Mouse (Mus musculus) embryo, embryonic 10.5 days (tissue): ENCODE measurements at regions not wholly inside any gene's neighbourhood (a gene's known extent, or its start where the extent isn't known, plus 50 kb on each side); places are given as distances from the start of the nearest gene placed in this dataset.
"Not testable (repeated sequence)": the region's sequence is repeated elsewhere in the genome, so short reads cannot be mapped to it uniquely, and the experiment has no call there.

Experiments used
- DNase-seq: peaks from one replicate; pipeline ENCODE4 v3.0.0-alpha.2; 2015; ENCODE audit warnings: low spot score

DNA sequence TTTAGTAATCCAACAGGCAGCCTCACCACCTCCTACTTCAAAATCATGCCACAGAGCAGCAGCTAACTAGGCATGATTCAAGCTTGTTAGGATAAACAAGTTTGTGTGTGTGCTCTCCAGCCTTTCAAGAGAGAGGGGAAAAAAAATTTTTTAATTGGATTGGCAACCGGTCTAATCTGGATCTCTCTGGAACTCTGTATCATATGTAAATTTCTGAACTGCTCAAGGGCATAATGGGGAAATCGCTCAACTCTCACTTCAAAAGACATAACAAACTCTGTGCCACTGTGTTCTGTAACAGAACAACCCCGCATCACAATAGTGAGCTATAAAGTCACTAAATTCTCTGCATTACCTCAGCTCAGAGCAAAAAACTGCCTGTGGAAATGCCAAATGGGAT is 147.9 kb upstream of the Krtap11-1 start:
- DNase-seq: no peak

DNA sequence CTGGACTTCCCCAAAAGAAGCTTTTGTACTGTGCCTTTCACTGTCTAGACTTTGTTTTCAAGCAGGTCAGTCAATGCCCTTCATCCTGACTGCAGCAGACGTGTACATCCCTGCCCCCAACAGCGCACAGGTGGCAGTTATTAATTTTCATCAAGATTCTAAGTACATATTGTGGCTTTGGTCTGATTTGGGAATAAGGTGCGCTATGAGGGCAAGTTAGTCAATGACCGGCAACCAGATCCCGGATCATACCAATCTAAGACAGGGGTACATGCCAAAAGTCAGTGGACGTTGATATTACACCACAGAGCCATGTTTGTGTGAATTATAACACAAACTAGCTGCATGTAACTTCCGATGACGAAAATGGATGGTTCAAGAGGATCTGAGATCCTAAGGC is 144.7 kb upstream of the Krtap11-1 start:
- not testable (repeated sequence) for DNase-seq

DNA sequence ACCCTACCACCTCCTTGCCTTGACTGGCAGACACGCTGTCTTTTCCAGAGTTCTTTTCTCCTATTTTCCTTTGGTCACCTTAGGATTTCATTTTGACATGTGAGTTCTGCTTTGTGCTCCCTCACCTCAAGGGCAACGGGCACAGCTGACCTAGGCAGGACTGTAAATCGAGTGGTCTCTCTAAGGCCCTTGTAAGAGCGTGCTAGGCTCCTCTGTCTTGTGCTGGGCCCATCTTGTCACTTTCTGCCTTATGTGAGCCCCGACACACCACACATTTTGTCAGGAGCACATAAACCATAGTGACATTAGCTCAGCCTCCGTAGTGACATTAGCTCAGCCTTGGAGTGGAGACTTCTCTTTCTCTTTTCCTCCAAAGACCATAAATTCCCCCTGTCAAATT is 133.3 kb upstream of the Krtap11-1 start:
- DNase-seq: peak; percentile 13

DNA sequence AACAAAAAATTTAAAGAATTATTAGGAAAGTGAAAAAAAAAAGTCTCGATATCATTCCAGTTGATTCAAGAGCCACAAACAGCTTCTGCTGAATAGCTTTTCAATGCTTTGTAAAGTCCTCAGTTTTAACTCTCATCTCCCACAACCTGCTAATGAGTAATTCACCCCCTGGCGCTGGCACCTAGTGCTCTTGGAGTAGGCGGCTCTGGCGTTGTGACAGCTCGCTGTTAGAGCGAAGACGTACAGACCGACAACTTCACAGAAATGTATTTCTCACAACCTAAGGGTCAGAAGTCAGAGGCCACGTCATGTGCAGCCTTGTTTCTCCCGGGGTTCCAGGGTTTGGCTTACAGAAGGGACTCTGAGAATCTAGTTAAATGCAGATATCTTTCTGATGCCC is 132.2 kb upstream of the Krtap11-1 start:
- no peak for DNase-seq

DNA sequence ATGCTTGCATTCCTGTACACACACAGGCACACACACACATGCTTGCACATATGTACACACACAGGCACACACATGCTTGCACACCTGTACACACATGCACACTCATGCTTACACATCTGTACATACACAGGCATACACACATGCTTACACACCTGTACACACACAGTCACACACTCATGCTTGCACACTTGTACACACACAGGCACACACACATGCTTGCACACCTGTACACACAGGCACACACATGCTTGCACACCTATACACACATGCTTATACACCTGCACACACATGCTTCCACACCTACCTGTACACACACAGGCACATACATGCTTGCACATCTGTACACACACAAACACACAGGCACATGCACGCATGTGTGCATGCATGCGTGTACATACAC is 131.4 kb upstream of the Krtap11-1 start:
- no peak for DNase-seq

DNA sequence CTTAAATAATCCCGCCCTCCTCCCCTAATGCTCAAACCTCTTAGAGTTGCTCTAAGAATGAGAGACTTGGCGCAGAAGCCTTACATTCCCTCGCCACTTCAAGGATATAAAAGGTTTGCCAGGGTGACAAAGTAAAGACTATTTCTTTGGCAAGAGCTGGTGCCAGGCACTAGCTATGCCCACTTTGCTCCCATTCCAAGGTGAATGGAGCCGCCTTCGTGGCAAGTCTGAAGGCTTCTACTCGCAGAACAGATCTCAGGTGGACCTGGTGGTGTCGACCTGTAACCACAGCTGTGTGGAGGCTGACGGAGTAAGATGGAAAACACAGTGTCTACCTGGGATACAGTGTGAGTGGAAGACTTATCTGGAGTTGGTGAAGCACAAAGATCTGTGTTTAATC is 130.8 kb upstream of the Krtap11-1 start:
- no peak for DNase-seq

DNA sequence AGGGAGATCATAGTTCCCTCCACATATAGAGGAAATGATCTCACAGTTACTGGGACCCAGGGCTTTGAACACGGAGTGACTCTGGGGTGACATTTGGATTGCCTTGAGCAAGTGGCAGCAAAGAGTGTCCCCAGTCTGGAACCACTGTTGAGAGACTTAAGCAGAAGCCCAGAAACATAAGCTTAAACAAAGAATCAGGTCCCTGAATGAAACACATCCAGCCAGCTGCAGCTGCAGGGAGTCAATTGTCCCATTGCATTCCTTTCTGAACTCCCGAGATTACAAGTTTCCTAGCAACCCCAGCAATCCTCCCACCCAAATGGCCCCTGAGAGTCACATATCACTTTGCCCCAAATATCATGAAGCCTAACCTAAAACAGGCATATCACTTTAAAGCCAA is 128.7 kb upstream of the Krtap11-1 start:
- DNase-seq: peak; percentile 68

DNA sequence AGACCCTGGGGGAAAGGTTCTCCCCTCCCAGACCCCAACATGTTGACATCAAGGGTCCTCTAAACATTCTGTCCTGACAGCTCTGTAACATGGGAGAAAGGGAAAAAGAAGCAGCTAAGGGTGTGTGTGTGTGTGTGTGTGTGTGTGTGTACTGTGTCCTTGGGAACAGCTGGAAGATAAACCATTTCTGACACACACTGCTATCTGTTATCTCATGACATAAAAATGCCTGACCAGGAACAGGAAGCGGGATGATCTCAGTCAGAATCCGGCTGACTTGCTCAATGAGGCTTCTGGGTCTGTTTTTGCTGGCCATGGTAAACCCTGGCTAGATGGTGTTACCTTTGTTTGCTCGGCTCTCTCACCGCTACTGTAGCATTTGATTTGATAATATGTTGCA is 124.8 kb upstream of the Krtap11-1 start:
- no peak for DNase-seq

DNA sequence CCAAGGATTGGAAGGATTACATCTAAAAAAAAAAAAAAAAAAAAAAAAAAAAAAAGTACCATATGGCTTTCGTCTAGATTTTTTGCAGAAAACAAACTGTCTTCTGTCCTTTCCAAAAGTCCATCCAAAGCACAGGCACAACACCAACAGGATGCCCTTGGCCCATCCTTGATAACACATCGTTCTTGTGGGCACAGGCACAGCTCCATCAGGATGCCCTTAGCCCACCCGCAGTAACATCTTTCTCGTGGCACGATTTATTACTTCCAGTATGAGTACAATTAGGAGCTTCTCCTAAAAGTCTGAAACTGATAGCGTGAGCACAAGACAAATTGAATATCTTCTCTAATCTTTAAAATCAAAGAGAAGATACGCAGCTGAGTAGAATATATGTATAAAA is 124.4 kb upstream of the Krtap11-1 start:
- DNase-seq: no peak

DNA sequence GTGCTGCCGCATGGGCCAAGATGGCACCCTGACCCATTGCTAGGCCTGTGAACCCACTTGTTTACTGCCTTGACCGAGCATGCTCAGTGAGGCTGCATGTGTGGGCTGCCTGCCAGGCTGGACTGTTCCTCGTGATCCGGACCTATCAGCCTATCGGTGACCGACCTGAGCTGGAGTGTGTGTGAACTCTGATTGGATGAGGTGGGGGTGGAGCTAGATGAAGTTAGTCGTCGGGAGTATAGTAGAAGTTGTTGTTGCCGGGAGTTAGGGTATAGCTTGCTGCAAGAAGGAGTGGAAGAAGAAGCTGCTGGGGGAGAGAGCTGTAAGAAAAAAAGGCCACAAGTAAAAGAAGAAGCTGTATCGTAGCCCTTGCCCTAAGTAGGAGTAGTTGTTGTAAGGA is 122.3 kb upstream of the Krtap11-1 start:
- no peak for DNase-seq

DNA sequence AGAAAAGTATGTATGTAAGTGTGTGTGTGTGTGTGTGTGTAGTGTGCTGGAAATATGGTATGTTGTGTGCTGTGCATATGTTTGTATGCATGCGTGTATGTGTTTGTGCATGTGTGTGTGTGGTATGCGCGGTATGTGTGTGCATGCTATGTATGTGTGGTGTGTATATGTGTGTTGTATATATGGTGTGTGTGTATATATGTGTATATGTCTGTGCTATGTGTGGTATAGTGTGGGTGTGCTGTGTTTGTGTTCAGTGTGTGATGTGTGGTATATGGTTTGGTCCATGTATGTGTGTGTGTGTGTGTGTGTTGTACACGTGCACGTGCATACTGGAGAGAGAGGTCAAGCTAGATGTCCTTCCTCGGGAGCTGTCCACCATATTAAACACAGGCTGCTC is 108.5 kb upstream of the Krtap11-1 start:
- no peak for DNase-seq

DNA sequence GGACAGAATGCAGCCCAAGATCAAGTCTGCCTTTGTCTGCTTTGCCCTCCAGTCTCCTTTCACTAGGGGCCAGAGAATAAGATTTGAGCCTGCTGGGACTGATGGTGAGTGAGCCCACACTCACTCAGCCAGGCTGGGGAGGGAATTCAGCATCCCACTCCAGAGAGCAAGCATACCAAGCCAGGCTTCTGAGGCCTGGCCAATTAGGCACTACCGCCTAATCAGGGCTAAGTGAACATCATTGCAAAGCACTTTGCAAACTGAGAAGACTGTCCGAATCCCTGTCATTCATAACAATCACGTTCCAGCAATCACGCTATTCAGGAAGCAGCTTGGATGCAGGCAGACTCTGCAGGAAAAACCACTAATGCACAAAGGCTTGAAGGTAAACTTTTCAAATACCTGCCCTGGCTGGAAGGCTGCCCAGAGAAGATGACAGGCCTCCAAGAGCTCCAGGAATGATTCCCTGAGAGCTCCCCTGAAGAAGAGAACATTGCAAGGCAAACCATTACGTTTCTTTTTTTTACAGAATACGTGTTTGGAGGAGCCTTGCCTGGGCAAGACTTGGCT is 107.5 kb upstream of the Krtap11-1 start:
- no peak for DNase-seq

DNA sequence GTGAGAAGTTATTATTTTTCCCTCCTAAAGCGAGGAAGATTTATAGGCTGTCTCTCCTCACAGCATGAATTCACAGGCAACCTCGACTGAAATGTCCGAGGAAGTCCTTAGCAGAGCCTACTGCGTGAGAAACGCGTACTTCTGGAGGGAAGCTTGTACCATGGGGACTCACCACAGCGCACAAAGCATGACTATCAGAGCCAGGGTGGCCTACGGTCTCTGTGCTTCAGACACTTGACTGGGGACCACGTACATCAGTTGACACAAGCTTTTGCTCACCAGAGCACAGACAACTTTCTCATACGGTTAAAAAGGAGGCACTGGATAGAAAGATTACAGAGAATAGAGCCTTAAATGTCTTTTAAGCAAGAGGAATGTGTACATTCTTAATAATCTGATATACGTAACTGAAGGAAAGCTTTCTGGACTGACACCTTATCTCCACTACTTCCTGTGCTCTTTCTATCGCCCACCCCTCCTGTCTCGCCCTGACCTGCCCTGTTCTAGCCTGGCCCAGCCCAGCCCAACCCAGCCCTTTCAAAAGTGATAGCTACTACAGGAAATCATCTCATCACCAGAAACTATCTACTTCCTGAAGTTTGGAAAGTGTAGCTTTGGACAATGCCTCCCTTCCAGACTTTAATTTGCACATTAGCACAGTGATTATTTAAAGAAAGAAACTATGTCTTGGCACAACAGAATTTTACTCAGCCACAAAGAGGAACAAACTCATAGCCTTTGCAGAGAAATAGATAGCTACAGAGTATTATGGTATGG is 104.2 kb upstream of the Krtap11-1 start:
- no peak for DNase-seq

DNA sequence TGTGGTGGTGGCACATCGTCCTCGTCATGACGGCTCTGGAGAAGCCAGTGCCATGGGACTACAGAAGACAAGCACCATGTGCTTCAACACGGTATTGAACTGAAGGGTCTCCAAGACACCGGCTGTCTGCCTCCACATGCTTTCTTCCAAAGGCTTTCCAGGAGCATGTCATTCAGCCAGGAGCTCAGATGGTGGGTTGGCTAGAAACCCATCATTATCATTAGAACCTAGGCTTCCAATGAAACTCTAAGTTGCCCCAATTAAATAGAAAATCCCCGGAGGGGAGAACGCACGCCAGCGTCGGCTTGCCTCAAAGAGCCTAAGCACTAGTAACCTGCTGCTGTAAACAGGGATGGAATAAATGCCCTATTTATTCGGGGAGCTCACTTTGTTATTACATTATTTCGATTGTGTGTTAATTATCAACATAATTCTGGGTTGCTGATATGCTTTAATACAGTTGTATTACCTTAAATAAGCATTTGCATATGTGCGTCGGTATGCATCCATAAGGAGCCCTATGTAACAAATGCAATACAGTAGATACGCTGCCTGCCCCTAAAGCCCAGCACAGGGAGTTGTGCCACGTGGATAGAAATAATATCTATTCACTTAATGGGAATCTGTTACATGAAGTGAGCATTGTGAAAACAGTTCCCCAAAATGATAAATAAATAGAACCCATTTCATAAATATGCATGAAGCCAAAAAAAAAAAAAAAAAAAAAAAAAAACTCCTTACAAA is 103.3 kb upstream of the Krtap11-1 start:
- DNase-seq: no peak

DNA sequence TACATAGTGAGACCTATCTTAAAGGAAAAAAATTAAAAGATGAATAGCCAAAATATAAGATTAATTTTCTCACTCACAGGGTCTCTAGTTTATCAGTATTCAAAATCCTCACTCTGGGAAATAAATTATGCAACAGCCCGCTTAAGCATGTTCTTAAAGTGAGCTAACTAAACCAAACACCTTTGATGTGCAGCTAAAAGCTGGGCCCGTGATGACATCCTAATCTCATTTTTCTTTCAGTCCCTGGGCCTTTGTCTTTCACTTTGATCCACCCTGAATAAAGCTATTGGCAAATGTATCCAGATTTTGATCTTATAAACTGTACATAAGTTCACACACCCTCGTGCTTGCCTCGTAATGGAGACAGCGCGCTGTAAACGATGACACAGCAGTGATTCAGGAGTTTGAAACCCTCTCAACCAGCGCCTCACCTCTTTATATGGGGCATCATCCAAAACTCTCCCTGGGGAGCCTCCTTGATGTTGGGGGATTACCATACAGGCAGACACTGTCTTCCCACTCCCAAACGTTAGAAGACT is 100.3 kb upstream of the Krtap11-1 start:
- DNase-seq: no peak

DNA sequence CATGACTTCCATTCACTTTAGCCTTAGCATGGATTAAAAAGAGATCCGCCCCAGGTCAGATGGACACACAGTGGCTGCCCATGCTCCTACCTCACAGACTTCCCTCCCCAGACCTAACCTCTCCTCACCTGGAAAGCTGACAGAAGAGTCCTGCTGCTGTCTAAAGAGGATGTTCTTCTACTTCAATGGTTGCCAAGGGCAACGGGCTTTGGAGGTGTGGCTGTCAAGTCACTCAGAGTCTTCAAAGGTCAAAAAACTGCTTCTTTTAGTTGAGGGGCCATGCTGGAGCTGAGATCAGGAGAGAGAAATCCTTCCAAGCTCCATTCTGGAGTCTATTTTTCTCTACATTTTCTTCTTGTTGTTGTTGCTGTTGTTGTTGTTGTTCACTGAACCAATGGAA is 89.1 kb upstream of the Krtap11-1 start:
- no peak for DNase-seq

DNA sequence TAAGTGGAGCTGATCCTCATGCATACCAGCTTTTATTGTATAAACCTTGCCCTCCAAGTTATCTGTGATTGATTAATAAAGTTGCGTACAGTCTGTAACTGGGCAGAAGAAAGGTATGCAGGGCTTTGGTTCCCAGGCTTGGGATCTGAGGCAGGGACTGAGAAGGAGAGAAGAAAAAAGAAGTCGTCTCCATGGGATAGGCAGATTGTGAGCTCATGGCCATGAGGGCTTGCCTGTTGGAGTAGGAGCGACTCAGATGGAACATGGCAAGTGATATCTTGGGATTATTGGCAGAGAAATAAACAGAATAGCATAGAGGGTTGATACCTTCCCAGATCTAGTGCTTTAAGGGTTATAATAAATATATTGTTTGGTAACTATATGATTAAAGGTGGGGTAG is 85.1 kb upstream of the Krtap11-1 start:
- DNase-seq: no peak

DNA sequence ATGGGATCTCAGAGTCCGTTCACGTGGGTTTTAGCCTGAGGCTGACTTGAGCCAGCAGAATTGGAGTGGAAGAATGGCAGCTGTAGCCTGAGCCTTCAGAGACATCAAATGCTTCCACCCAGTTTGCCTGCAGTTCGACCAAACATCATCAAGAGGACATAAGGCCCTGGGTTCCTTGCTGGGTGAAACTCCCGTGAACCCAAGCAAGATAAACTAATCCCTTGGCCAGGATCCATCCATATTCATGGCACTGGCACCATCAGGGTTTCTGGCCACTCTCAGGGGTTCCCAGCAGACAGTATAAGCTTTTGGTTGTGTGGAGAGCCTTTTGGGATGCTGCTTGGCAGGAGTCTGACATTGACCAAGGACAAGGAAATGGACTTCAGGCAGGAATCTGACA is 77.7 kb upstream of the Krtap11-1 start:
- no peak for DNase-seq

DNA sequence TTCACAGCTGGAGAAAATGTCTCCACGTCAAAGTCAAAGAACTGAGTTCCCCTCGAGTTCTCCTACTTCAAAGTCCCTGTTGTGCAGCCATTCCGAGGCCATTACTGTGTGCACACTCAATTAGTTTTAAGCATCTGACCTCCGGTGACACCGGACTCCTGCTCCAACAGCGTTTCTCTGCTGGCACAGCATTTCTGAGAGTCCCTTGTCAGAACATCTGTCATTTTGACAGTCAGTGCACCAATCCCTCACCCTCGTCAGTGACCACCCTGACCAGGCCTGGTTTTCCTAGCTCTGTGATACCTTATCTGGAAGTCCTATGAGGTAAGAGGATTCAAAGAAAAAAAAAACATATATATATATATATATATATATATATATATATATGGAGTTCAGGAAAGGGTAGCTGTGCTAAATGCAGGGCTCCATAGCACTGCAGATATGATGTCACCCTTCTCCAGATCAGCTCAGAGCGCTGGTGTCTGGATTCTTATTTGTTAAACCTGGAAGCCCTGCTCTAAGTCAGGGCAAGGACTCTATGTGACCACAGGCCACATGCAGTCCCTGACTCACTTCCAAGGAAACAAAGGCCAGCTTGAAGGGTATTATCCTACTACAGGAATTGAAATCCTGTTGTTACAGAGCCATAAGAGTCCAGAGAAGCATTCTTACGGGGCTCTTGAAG is 63.1 kb upstream of the Krtap11-1 start:
- peak; percentile 52 for DNase-seq

DNA sequence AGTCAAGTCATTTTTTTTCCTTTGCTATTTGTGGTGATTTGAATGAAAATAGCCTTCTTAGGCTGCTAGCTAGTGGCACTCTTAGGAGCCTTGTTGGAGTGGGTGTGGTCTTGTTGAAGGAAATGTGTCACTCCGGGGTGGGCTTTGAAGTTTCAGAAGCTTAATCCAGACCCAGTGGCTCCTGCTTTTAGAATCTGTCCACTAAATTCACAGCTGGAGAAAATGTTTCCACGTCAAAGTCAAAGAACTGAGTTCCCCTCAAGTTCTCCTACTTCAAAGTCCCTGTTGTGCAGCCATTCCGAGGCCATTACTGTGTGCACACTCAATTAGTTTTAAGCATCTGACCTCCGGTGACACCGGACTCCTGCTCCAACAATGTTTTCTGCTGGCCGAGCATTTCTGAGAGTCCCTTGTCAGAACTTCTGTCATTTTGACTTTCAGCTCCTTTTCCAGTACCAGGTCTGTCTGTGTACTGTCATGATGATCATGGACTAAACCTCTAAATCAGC is 61.2 kb upstream of the Krtap11-1 start:
- DNase-seq: peak; percentile 33

DNA sequence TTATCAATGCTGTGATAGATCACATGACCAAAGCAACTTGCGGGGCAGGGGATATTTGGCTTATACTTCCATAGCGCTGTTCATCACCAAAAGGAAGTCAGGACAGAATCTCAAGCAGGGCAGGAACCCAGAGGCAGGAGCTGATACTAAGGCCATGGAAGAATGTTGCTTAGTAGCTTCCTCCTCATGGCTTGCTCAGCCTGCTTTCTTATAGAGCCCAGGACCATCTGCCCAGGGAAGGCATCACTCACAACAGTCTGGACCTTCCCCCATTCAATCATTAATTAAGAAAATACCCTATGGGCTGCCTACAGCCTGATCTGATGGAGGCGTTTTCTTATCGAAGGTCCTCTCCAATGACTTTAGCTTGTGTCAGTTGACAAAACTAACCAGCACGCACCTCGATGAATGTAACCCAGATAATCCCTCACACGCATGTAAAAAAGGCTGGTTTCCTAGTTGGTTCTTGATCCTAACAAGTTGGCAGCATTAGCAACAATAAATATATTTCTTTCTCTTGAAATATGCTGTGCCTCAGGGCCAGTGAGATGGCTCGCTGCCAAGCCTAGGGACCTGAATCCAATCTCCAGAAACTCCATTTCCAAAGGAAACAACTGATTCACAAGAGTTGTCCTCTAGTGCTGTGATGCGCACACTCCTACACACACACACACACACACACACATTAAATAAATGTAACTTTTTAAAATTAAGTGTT is 60.6 kb upstream of the Krtap11-1 start:
- DNase-seq: no peak

DNA sequence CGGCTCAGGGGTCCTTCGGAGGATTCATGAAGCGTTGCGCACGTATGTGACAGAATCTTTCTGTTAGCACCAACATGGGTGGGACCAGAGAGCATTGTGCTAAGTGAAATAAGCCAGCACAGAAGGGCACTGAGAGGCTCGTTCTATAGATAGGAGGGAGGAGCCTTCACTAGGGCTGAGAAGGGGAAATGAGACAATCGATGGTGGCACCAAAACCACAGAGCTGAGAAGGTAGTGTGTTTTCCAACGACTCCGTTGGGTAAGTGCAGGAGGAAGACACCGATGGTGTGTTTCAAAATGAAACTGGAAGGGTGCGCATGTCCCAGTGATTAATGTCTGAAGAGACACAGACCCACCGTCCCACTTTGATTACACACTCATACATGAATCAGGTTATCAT is 54.7 kb upstream of the Krtap11-1 start:
- no peak for DNase-seq
